In the genomic region with DNA sequence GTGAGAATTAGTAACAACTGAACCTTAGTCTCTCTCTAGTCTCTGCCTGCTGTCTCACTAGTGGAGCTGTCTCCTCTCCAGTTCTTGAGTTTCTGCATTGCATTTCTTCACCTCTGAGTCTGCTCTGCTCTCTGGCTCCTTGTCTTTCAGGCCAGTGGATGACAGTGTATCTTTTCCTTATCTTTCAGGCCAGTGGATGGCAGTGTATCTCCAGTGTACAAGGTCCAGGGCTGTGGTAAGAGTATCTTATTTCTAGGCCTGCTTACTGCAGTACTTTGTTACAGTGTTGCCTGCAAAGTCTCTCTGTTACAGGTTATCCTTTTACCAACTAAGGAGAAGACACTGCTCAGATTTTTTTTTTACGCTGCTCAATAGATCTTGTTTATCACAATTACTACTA, we compare ENCODE assay signal across 11 mouse cellular contexts. TPM values are rescaled to one million over a fixed set of nuclear protein-coding genes. Genes with fewer than 3 reads are reported as not detected.
DNase-seq lines count a peak whose midpoint lies in the region; ATAC-seq and TF ChIP-seq lines count a peak whose summit lies in the region.
"Had no signal": no experiment of that assay in that cellular context is flagged by ENCODE, and none has a peak within 500 bp of the region (broad histone marks: within the 10 kb centered on the region; RNA-seq: fewer than 3 reads in every experiment).

No protein-coding gene starts in this region.

- H3K4me3 ChIP-seq in gastrocnemius, adult 2 months: no peak overlapping the region
- no peak overlapping the region for H3K4me3 ChIP-seq in kidney, postnatal 0 days (replicated peaks; ENCODE audit: low read depth, low read length)

- intact Hi-C loops in gastrocnemius, adult 2 months (cut with DNase I): loop anchor here (2.0 kb wide), 1 partner anchor 20 kb away; a partner anchor contains a TSS

- H3K27me3 ChIP-seq in kidney, postnatal 0 days (ENCODE audit: insufficient read depth, low read length): no peaks in the 10 kb centered on the region

- ATAC-seq in kidney, postnatal 0 days (replicated peaks; ENCODE audit: low FRiP score, low read depth): no peak

- 85% methylated on average over 1 of the region's 1 CpGs for WGBS in kidney, postnatal 0 days

- H3K36me3 ChIP-seq in kidney, postnatal 0 days (ENCODE audit: insufficient read depth, low read length): no peaks in the 10 kb centered on the region

- peak; percentile 52 for TF ChIP-seq CTCF in gastrocnemius, adult 2 months (IDR thresholded peaks at IDR 0.05)
- peak; percentile 66 for TF ChIP-seq CTCF in kidney, postnatal 0 days (IDR thresholded peaks at IDR 0.05; ENCODE audit: low read depth)

- no peak overlapping the region for H3K4me2 ChIP-seq in kidney, postnatal 0 days (ENCODE audit: low read length)
- H3K4me2 ChIP-seq: midbrain, embryonic 11.5 days had no signal

- H3K9me3 ChIP-seq in kidney, postnatal 0 days (replicated peaks; ENCODE audit: low read length): 0 out of 2 replicates have a peak, but pooled peaks cover 2% of the 10 kb centered on the region

- no peak overlapping the region for H3K27ac ChIP-seq in gastrocnemius, adult 2 months
- H3K27ac ChIP-seq in kidney, postnatal 0 days: no peak overlapping the region

- no peak for DNase-seq in gastrocnemius, adult 2 months
- no peak for DNase-seq in gastrocnemius, adult 8-10 months (ENCODE audit: low spot score in 2 of 2)
- peak; percentile 5 for DNase-seq in thymus, postnatal 0 days (ENCODE audit: low spot score)
- DNase-seq in thymus, postnatal 25 days: no peak
- DNase-seq in kidney, postnatal 0 days (ENCODE audit: low spot score): peak; percentile 71
- no peak for DNase-seq in neural tube, embryonic 10.5 days (ENCODE audit: extremely low spot score, low spot score)
- no peak for DNase-seq in gastrocnemius, postnatal 25 days
- DNase-seq in thymus, adult 18-20 months: no peak
- DNase-seq: retina, postnatal 1 day; thymus, postnatal 36 days had no signal

- no peaks in the 10 kb centered on the region for H3K4me1 ChIP-seq in kidney, postnatal 0 days (replicated peaks; ENCODE audit: insufficient read depth, low read length)

- H3K9ac ChIP-seq in kidney, postnatal 0 days (ENCODE audit: low read depth, low read length): no peak overlapping the region

RNA-seq across cellular contexts. Expression of a gene that starts 18.5 kb away (rescaled TPM):
- total RNA-seq in gastrocnemius, adult 2 months (2021): 10 to 100 TPM; 71.5 to 77.2 TPM
- total RNA-seq in gastrocnemius, adult 8-10 months (2022): 10 to 100 TPM; 71.9 to 82.5 (median 78.6) TPM
- polyA plus RNA-seq in thymus, postnatal 0 days (2015; fragmentation: Nextera tagmentation; extraction: Ambion mirVana): 120 and 127 TPM in 2 replicates
- polyA plus RNA-seq in kidney, postnatal 0 days (2015; fragmentation: Nextera tagmentation; extraction: Ambion mirVana): 403 and 412 TPM in 2 replicates
- 10 to 100 TPM; 68.5 to 86.3 TPM for total RNA-seq in gastrocnemius, postnatal 25 days (2021)

RNA-seq across cellular contexts. Expression of a gene that starts 19.0 kb away (rescaled TPM):
- total RNA-seq in gastrocnemius, adult 2 months (2021): 1 to 10 TPM; 2.6 to 2.7 TPM
- total RNA-seq in gastrocnemius, adult 8-10 months (2022): 1 to 10 TPM; 1.1 to 2.8 (median 1.7) TPM
- polyA plus RNA-seq in thymus, postnatal 0 days (2015; fragmentation: Nextera tagmentation; extraction: Ambion mirVana): 1.1 and 1.3 TPM in 2 replicates
- 1.5 TPM in 2 replicates for polyA plus RNA-seq in kidney, postnatal 0 days (2015; fragmentation: Nextera tagmentation; extraction: Ambion mirVana)
- total RNA-seq in gastrocnemius, postnatal 25 days (2021): 1 to 10 TPM; 1.6 to 3.1 TPM

RNA-seq across cellular contexts. Expression of a gene that starts 44.0 kb away (rescaled TPM):
- 10 to 100 TPM; 17.0 to 17.2 TPM for total RNA-seq in gastrocnemius, adult 2 months (2021)
- total RNA-seq in gastrocnemius, adult 8-10 months (2022): 10 to 100 TPM in 3 of 4 experiments, 1 to 10 TPM in 1; 9.5 to 15.0 (median 12.4) TPM
- polyA plus RNA-seq in thymus, postnatal 0 days (2015; fragmentation: Nextera tagmentation; extraction: Ambion mirVana): 67.9 and 74.0 TPM in 2 replicates
- polyA plus RNA-seq in kidney, postnatal 0 days (2015; fragmentation: Nextera tagmentation; extraction: Ambion mirVana): 53.3 and 54.3 TPM in 2 replicates
- total RNA-seq in gastrocnemius, postnatal 25 days (2021): 10 to 100 TPM; 11.4 to 12.8 TPM

Comparison
In these comparisons a context has a peak if more than half of its experiments do, and no peak if none do; other contexts are left out.
1. DNase-seq: peak in thymus, postnatal 0 days (single experiment) and kidney, postnatal 0 days (single experiment); none in gastrocnemius, adult 2 months (single experiment), gastrocnemius, adult 8-10 months (0 of 2), thymus, postnatal 25 days (single experiment), neural tube, embryonic 10.5 days (single experiment), gastrocnemius, postnatal 25 days (single experiment) and thymus, adult 18-20 months (0 of 2).